Mouse (Mus musculus) cortical plate, adult 2 months (tissue): ENCODE measurements around the gene Slc25a44.

Experiments used
- CTCF ChIP-seq: fragments of 200-500 bp; IDR thresholded peaks from 2 replicates; pipeline ENCODE4 v1.5.1; 2011; ENCODE audit warnings: mild to moderate bottlenecking, control low read depth, low read length; ENCODE audit not compliant: insufficient read depth; ENCODE audit errors: extremely low read depth
- POLR2A ChIP-seq: fragments of 200-500 bp; IDR thresholded peaks from 2 replicates; pipeline ENCODE4 v1.6.1; 2011; ENCODE audit warnings: mild to moderate bottlenecking, low read length, control low read depth; ENCODE audit not compliant: insufficient read depth; ENCODE audit errors: extremely low read depth

- no peak for TF ChIP-seq CTCF
- TF ChIP-seq POLR2A = no peak
Observed at GRCm38 (mm10) chr3:88453986-88454385, 29.0 kb upstream of the Slc25a44 start.
